Mouse (Mus musculus): ENCODE results near the gene Gucy2e.

Gene Gucy2e

GRCm38 (mm10) chr11:69236061-69236925, 543 bp downstream of the Gucy2e start:
- no peak for DNase-seq (ENCODE audit: low read depth, low spot score)

- DNase-seq (ENCODE audit: low read depth, low spot score) = peak; percentile 76
Measured at GRCm38 (mm10) chr11:69235285-69236060, 1.4 kb downstream of the Gucy2e start.

- DNase-seq (ENCODE audit: low read depth, low spot score) = no peak
Measured at GRCm38 (mm10) chr11:69233141-69233540, 3.7 kb downstream of the Gucy2e start.

- DNase-seq (ENCODE audit: low read depth, low spot score) = no peak
Measured at GRCm38 (mm10) chr11:69230420-69230819, 6.4 kb downstream of the Gucy2e start.

- DNase-seq (ENCODE audit: low read depth, low spot score) = no peak
Measured at GRCm38 (mm10) chr11:69225715-69226114, 11.1 kb downstream of the Gucy2e start.

GRCm38 (mm10) chr11:69223101-69223500, 13.7 kb downstream of the Gucy2e start:
- no peak for DNase-seq (ENCODE audit: low read depth, low spot score)

- no peak for DNase-seq (ENCODE audit: low read depth, low spot score)
Measured at GRCm38 (mm10) chr11:69221070-69221469, 15.8 kb downstream of the Gucy2e start.

- no peak for DNase-seq (ENCODE audit: low read depth, low spot score)
Measured at GRCm38 (mm10) chr11:69218661-69219060, 18.2 kb downstream of the Gucy2e start.

- DNase-seq (ENCODE audit: low read depth, low spot score) = no peak
Measured at GRCm38 (mm10) chr11:69217411-69217810, 19.4 kb downstream of the Gucy2e start.

- peak; percentile 65 for DNase-seq (ENCODE audit: low read depth, low spot score)
Measured at GRCm38 (mm10) chr11:69211431-69211830, 25.4 kb downstream of the Gucy2e start.

DNA sequence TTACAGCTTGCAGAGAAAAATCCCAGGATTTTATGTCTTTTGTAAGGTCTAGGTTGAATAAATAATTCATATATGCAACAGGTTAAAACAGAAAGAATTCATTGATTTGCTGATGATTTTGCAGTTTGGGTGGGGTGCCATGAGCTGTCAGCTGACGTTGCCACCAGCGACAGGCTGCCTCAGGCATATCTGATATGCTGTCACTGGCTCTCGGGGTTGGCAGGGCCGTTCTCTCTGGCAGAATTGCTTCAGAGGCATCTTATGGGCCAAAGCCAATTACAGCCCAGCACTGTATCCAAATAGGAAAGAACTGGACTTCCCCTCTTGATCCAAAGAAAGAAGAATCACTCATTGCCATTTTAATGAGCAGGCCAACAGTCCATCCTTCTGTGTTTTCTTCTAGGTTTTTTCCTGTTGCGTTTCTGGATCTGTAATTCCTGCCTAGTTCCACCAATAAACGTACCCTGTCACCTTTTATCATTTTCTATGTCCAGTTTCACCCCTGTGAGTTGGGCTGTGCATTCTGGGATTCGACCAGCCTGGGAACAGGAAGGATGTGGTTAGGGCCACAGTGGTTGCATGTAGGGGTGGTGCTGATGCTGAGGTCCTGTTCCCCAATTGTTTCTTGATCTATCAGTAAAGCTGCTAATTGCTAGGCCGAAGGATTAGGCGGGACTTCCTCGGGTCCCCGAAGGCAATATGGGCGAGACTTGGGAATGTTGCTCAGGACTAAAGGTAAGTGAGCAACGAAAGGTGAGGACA, 34.2 kb downstream of the Gucy2e start:
- DNase-seq (ENCODE audit: low read depth, low spot score) = no peak

DNA sequence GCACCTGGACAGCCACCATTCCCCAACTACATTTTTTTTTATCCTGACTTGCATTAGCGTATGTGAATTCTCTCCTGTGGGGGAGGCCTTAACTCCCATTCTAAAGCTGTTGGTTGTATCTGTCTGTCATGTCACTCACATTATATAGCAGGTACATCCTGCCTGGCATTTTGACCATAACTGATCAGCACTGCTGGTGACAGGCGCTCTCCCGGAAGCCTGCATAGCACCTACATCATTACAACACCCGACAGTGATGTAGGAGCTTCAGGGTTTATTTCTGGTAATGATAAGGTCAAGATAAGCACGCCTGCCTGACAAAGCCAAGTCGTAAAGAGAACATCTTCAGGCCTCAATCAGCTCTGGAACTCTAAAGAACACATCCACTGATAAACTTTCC, 36.6 kb downstream of the Gucy2e start:
- no peak for DNase-seq (ENCODE audit: low read depth, low spot score)

GRCm38 (mm10) chr11:69199251-69199650, 37.6 kb downstream of the Gucy2e start:
- DNase-seq (ENCODE audit: low read depth, low spot score) = no peak

GRCm38 (mm10) chr11:69197743-69198142, 39.1 kb downstream of the Gucy2e start, which contains the start of gene Alox8:
TSS of gene Alox8 (minus strand) at chr11:69197843.
- no peak for DNase-seq (ENCODE audit: low read depth, low spot score)

DNA sequence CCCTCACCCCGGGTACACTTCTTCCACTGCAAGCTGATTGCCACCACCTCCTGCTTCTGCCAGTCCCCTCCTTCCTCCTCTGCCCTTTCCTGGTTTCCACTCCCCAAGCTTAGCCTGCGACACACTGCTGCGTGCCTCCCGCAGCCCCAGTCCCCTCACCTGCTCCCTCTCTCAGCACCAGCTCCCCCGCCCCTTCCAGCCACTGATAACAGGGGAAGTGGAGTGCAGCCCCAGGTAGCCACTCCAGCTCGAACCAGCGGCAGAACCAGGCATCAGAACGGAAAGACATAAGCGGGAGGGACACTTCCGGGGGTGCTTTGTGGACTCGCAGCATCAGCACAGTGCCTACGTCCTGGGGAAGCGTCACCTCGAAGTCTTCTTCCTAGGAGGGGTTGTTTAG, 39.6 kb downstream of the Gucy2e start:
- DNase-seq (ENCODE audit: low read depth, low spot score) = no peak

GRCm38 (mm10) chr11:69196766-69197165, 40.1 kb downstream of the Gucy2e start:
- DNase-seq (ENCODE audit: low read depth, low spot score) = no peak

DNA sequence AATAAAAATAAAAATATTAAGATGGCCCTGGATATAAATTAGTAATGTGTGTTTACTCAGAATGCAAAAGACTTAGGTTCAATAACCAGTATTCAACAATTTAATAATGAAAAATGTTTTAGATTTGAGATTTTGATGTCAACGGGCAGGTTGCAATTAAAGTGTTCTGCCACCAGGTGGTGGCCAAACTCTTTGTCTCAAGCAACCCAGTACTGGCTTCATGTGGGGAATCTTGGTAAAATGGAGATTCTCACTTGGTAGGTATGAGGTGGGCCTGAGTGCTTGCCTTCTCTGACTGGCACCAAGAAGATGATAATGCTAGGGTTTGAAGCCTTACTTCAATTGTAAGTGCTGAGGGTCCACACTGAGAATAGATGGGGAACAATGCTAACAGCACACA, 44.0 kb downstream of the Gucy2e start:
- DNase-seq (ENCODE audit: low read depth, low spot score) = peak; percentile 36

- DNase-seq (ENCODE audit: low read depth, low spot score) = no peak
Measured at GRCm38 (mm10) chr11:69185936-69186335, 50.9 kb downstream of the Gucy2e start.

GRCm38 (mm10) chr11:69185031-69185430, 51.8 kb downstream of the Gucy2e start:
- DNase-seq (ENCODE audit: low read depth, low spot score) = no peak

DNA sequence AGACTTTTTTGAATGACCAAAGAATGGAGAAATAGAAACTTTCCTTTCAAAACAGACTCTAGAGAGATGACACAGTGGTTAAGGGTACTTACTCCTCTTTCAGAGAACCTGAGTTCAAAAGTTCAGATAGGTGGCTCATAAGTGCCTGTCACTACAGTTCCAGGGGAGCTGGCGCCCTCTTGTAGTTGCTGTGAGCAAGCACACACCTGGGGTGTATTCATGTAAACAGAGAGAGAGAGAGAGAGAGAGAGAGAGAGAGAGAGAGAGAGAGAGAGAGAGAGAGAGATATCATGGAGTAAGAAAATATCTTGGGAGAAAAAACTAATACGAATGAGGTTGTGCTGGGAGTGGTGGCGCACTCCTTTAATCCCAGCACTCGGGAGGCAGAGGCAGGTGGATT, 56.7 kb downstream of the Gucy2e start:
- DNase-seq (ENCODE audit: low read depth, low spot score) = no peak

GRCm38 (mm10) chr11:69179512-69179911, 57.3 kb downstream of the Gucy2e start:
- DNase-seq (ENCODE audit: low read depth, low spot score) = no peak

DNA sequence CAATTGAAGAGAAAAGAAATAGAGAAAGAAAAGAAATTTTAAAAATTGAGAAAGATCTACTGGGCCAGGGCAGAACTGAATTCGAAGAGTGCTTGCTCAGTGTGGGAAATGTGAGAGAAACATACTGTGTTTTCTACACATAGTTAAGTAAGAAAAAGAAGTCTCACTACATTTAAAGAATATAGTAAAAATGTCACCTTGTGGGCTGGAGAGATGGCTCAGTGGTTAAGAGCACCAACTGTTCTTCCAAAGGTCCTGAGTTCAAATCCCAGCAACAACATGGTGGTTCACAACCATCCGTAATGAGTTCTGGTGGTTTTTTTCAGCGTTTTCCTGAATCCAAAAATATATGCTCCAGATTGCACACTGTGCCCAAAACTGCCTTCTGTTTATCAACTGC, 58.3 kb downstream of the Gucy2e start:
- DNase-seq (ENCODE audit: low read depth, low spot score) = no peak

Data from brain, embryonic 18.5 days (tissue).